In genomic region chr11:44519950-44520761, GRCm38 (mm10) we compare ENCODE assay signal across 8 mouse cellular contexts. TPM values are rescaled to one million over a fixed set of nuclear protein-coding genes. Genes with fewer than 3 reads are reported as not detected.
A peak's percentile ranks its signal among the peaks of the same experiment; 100 is the strongest.
DNase-seq lines count a peak whose midpoint lies in the region; ATAC-seq lines count a peak whose summit lies in the region.

No protein-coding gene starts in this region.

- peak; percentile 91 to 96 for DNase-seq in adrenal gland, adult (ENCODE audit: inconsistent age in 2 of 2, low spot score in 1 of 2)
- peak; percentile 92 for DNase-seq in embryo, embryonic 11 days
- peak; percentile 75 for DNase-seq in gastrocnemius, postnatal 25 days
- DNase-seq in left cerebral cortex, postnatal 25 days (ENCODE audit: low spot score in 2 of 2) = peak; percentile 67 to 82
- peak; percentile 87 for DNase-seq in mesoderm, embryonic 11.5 days (ENCODE audit: low read depth, low spot score)
- DNase-seq in right cerebral cortex, postnatal 36 days (ENCODE audit: low spot score in 2 of 2) = peak; percentile 57 to 58
- peak; percentile 68 to 69 for DNase-seq in urinary bladder, postnatal 4 days (ENCODE audit: low spot score in 2 of 2)

- H3K36me3 ChIP-seq in intestine, embryonic 15.5 days = peaks cover 4% of the 10 kb centered on the region; the same call in 1 of the 2 replicates

- peak overlapping the region; percentile 93 for H3K9ac ChIP-seq in intestine, embryonic 15.5 days

- intact Hi-C loops in left cerebral cortex, postnatal 25 days (cut with DNase I) = no loop called here

- H3K4me1 ChIP-seq in intestine, embryonic 15.5 days (replicated peaks) = peaks cover 18% of the 10 kb centered on the region

- WGBS in intestine, embryonic 15.5 days = under 1% methylated on average over 28 of the region's 28 CpGs

- H3K27me3 ChIP-seq in intestine, embryonic 15.5 days (replicated peaks) = no peaks in the 10 kb centered on the region

- ATAC-seq in intestine, embryonic 15.5 days = peak; percentile 85

- peak overlapping the region; percentile 87 for H3K4me2 ChIP-seq in intestine, embryonic 15.5 days (replicated peaks)

- H3K4me3 ChIP-seq in intestine, embryonic 15.5 days (replicated peaks) = peak overlapping the region; percentile 99

- peak overlapping the region; percentile 93 for H3K27ac ChIP-seq in intestine, embryonic 15.5 days

- H3K9me3 ChIP-seq in intestine, embryonic 15.5 days = no peaks in the 10 kb centered on the region

RNA-seq across cellular contexts. Expression of gene Rnf145, which starts 1.4 kb away (rescaled TPM):
- total RNA-seq in gastrocnemius, postnatal 25 days (2021) = 10 to 100 TPM in 1 of 2 experiments, 1 to 10 TPM in 1; 8.1 to 10.9 TPM
- 52.1 and 54.8 TPM in 2 replicates for polyA plus RNA-seq in intestine, embryonic 15.5 days (2015; fragmentation: Nextera tagmentation; extraction: Ambion mirVana)
- 100 to 1,000 TPM in 1 of 2 experiments, 10 to 100 TPM in 1; 93.7 to 110 TPM for total RNA-seq in left cerebral cortex, postnatal 25 days (2021)

RNA-seq across cellular contexts. Expression of gene Ublcp1, which starts 49.9 kb away (rescaled TPM):
- total RNA-seq in gastrocnemius, postnatal 25 days (2021) = 10 to 100 TPM; 26.6 to 28.8 TPM
- polyA plus RNA-seq in intestine, embryonic 15.5 days (2015; fragmentation: Nextera tagmentation; extraction: Ambion mirVana) = 55.1 and 56.9 TPM in 2 replicates
- 10 to 100 TPM; 48.6 to 52.0 TPM for total RNA-seq in left cerebral cortex, postnatal 25 days (2021)

Comparison
In these comparisons a context has a peak if more than half of its experiments do, and no peak if none do; other contexts are left out.
1. Peak in every context shown above with its lines: DNase-seq, ATAC-seq, H3K4me3 ChIP-seq and H3K27ac ChIP-seq.
2. RNA of gene Rnf145, which starts 1.4 kb away (total RNA-seq): 93.7 to 110 TPM in left cerebral cortex, postnatal 25 days; 8.1 to 10.9 TPM in gastrocnemius, postnatal 25 days; every median in the first group is over 4 times any median in the second.